Mouse (Mus musculus) lung, postnatal 0 days (tissue): Measurements from ENCODE around the gene Zbtb38.

ENCODE experiments used
- CTCF ChIP-seq: IDR thresholded peaks from 2 replicates; pipeline ENCODE4 v1.5.1; 2016; ENCODE audit warnings: antibody characterized with exemption, mild to moderate bottlenecking
- EP300 ChIP-seq: IDR thresholded peaks from 2 replicates; pipeline ENCODE4 v1.6.1; 2016; ENCODE audit warnings: antibody characterized with exemption, mild to moderate bottlenecking, control low read depth

GRCm38 (mm10) chr9:96782062-96782461 lies 29.4 kb upstream of the Zbtb38 start:
- no peak for TF ChIP-seq CTCF
- TF ChIP-seq EP300 = no peak
